Mouse (Mus musculus) limb, embryonic 14.5 days (tissue): ENCODE results near the gene Npr3. TPM values are rescaled to one million over a fixed set of nuclear protein-coding genes. Genes with fewer than 3 reads are reported as not detected.
"Not testable (repeated sequence)": the region's sequence is repeated elsewhere in the genome, so short reads cannot be mapped to it uniquely, and the experiment has no call there.

ENCODE experiments used
- ATAC-seq: fragments of 200-750 bp; cut with Nextera tagmentation; 2 replicates; pipeline ENCODE4 v1.8.0; 2017; ENCODE audit warnings: low read depth, moderate number of reproducible peaks, moderate TSS enrichment; ENCODE audit not compliant: low FRiP score
- DNase-seq: peaks from one replicate; pipeline ENCODE4 v3.0.0-alpha.2; 2015; ENCODE audit warnings: low spot score
- H3K27ac ChIP-seq: fragments of 300-500 bp; sonication (generic); replicated peaks from 2 replicates; pipeline ENCODE4 v1.5.1; 2014; ENCODE audit warnings: low read depth, mild to moderate bottlenecking, low read length, moderate library complexity, mixed read lengths
- H3K27me3 ChIP-seq: fragments of 300-500 bp; sonication (generic); 2 replicates; pipeline ENCODE4 v1.6.1; 2014; ENCODE audit warnings: low read length, mixed read lengths; ENCODE audit not compliant: control insufficient read depth, insufficient read depth
- H3K36me3 ChIP-seq: fragments of 300-500 bp; sonication (generic); 2 replicates; pipeline ENCODE4 v1.6.1; 2014; ENCODE audit warnings: mild to moderate bottlenecking, low read length, moderate library complexity, mixed read lengths; ENCODE audit not compliant: control insufficient read depth, insufficient read depth
- H3K4me1 ChIP-seq: fragments of 300-500 bp; sonication (generic); 2 replicates; pipeline ENCODE4 v1.6.1; 2014; ENCODE audit warnings: antibody characterized with exemption, low read length, mixed read lengths; ENCODE audit not compliant: control insufficient read depth, insufficient read depth
- H3K4me2 ChIP-seq: fragments of 300-500 bp; sonication (generic); replicated peaks from 2 replicates; pipeline ENCODE4 v1.6.1; 2014; ENCODE audit warnings: low read depth, mild to moderate bottlenecking, low read length, moderate library complexity; ENCODE audit not compliant: severe bottlenecking
- H3K4me3 ChIP-seq: fragments of 300-500 bp; sonication (generic); replicated peaks from 2 replicates; pipeline ENCODE4 v1.5.1; 2014; ENCODE audit warnings: low read length
- H3K9ac ChIP-seq: fragments of 300-500 bp; sonication (generic); 2 replicates; pipeline ENCODE4 v1.6.1; 2014; ENCODE audit warnings: mild to moderate bottlenecking, low read depth, low read length, moderate library complexity; ENCODE audit not compliant: severe bottlenecking
- H3K9me3 ChIP-seq: fragments of 300-500 bp; sonication (generic); 2 replicates; pipeline ENCODE4 v1.6.1; 2016; ENCODE audit warnings: low read length; ENCODE audit not compliant: control insufficient read depth
- POLR2A ChIP-seq: fragments of 200-500 bp; IDR thresholded peaks from 2 replicates; pipeline ENCODE4 v1.8.0; 2012; ENCODE audit warnings: inconsistent platforms, mild to moderate bottlenecking, moderate library complexity, borderline replicate concordance; ENCODE audit not compliant: insufficient read depth, insufficient read length; ENCODE audit errors: extremely low read depth
- WGBS: fragments of 180-500 bp; shearing (Covaris S2); extraction: QIAGEN DNeasy Blood & Tissue Kit; methylation state at CpG from one replicate; pipeline ENCODE4 v1.1.7; 2014; 5-methylcytosine and 5-hydroxymethylcytosine counted together
- polyA plus RNA-seq, 2 experiments: library from polyadenylated mRNA; depleted of rRNA in 1 of 2; stranded (reverse) in 1 of 2; unstranded in 1 of 2; fragments of >200 nt; fragmentation: Nextera tagmentation in 1 of 2; extraction: Ambion mirVana in 1 of 2; gene quantifications; 2 replicates each; pipeline versions ENCODE4 v1.2.1 to v1.2.3; 2012 to 2014

Gene Npr3
- polyA plus RNA-seq, 2 experiments, result 6.9 to 10.9 TPM

- Histone ChIP-seq H3K4me1 (no peaks in the 10 kb centered on the region), H3K4me3 (no peak overlapping the region), H3K4me2 (no peak overlapping the region), H3K9ac (no peak overlapping the region), H3K27ac (no peak overlapping the region), H3K27me3 (no peaks in the 10 kb centered on the region), H3K36me3 (peaks cover 3% of the 10 kb centered on the region; the same call in 1 of the 2 replicates), H3K9me3 (no peaks in the 10 kb centered on the region)
- DNase-seq, result no peak
- WGBS, result 95% methylated on average over 6 of the region's 6 CpGs
- no peak for ATAC-seq
- TF ChIP-seq POLR2A, result no peak
Observed at GRCm38 (mm10) chr15:11858411-11858810, 48.7 kb downstream of the Npr3 start.

DNA sequence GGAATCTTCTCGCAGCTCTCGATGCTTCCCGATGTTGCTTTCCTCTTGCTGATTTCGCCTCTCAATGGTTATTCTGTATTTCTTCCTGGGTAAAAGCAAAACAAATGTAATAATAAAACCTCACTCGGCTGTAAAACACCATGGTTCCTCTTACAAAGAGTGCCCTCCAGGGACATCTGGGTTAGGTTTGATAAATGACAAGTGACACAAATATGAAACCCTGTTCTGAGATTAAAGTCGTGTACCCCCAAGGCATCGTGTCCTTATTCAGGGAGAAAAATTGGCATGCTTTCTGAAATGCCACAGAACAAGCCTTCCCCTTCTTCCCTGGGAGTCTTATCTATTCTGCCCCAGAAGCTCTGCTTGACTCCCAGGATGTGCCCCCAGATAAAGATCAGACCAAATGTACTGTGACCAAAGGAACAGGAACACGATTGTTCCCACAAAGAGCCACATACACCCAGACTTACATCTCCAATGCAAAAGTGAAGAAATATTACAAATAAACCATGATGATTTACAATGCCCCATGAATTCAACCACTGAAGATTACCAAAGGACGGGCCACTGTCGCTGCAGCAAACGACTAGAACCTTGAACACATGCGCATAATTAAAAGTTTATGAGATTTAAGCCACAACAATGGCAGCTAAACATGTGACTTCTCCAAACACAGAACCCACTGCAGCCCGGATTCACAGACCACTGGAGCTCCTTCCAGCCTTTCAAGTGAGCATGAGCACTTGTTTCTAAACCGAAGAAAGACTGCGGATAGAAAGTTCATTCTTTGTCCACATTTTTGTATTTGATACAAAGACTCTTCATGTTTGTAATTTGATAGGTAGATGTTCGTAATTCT, 61.7 kb downstream of the Npr3 start:
- no peak for DNase-seq
- 53% methylated on average over 16 of the region's 16 CpGs for WGBS
- Histone ChIP-seq H3K27me3 (no peaks in the 10 kb centered on the region), H3K9me3 (no peaks in the 10 kb centered on the region), H3K4me2 (no peak overlapping the region), H3K27ac (no peak overlapping the region), H3K4me1 (no peaks in the 10 kb centered on the region), H3K9ac (no peak overlapping the region), H3K36me3 (no peaks in the 10 kb centered on the region), H3K4me3 (no peak overlapping the region)
- no peak for TF ChIP-seq POLR2A
- ATAC-seq, result no peak

GRCm38 (mm10) chr15:11844115-11844514, 63.0 kb downstream of the Npr3 start:
- no peak overlapping the region for H3K9ac ChIP-seq
- H3K36me3 ChIP-seq, result no peaks in the 10 kb centered on the region
- no peak for TF ChIP-seq POLR2A
- DNase-seq (no peak), ATAC-seq (no peak)
- H3K27me3 ChIP-seq, result no peaks in the 10 kb centered on the region
- WGBS, result 75% methylated on average over 6 of the region's 6 CpGs
- no peaks in the 10 kb centered on the region for H3K9me3 ChIP-seq
- H3K4me3 ChIP-seq, result no peak overlapping the region
- no peak overlapping the region for H3K27ac ChIP-seq
- H3K4me1 ChIP-seq, result no peaks in the 10 kb centered on the region
- no peak overlapping the region for H3K4me2 ChIP-seq

DNA sequence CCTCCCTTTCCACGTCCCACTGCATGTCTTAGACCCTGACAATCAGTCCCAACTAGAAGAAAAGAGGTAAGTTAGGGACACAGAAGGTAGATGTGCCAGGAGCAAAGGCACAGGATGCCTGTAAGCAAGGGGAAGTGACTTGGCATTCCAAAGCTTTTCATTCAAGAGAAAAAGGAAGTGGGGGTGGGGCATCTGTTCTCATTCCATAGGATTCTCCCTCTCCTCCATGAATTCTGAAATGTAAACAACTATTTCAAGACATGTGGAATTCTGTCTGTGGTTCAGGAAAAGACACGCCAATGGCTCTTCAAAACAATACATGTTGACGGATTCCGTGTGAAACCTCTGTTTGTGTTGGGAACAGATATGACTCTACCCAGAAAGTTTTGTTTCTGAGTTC, 65.3 kb downstream of the Npr3 start:
- ATAC-seq (no peak), DNase-seq (no peak)
- Histone ChIP-seq H3K4me1 (no peaks in the 10 kb centered on the region), H3K9me3 (no peaks in the 10 kb centered on the region), H3K27ac (no peak overlapping the region), H3K36me3 (no peaks in the 10 kb centered on the region), H3K9ac (no peak overlapping the region), H3K4me3 (no peak overlapping the region), H3K4me2 (no peak overlapping the region), H3K27me3 (no peaks in the 10 kb centered on the region)
- no peak for TF ChIP-seq POLR2A
- 76% methylated on average over 4 of the region's 4 CpGs for WGBS

- Histone ChIP-seq H3K4me3 (no peak overlapping the region), H3K27me3 (no peaks in the 10 kb centered on the region), H3K4me1 (no peaks in the 10 kb centered on the region), H3K36me3 (no peaks in the 10 kb centered on the region), H3K27ac (no peak overlapping the region), H3K9me3 (no peaks in the 10 kb centered on the region), H3K4me2 (no peak overlapping the region), H3K9ac (no peak overlapping the region)
- ATAC-seq (peak; percentile 60; the same call in 1 of the 2 replicates), DNase-seq (no peak)
- WGBS, result 63% methylated on average over 1 of the region's 1 CpGs
- no peak for TF ChIP-seq POLR2A
Observed at GRCm38 (mm10) chr15:11835913-11836312, 71.2 kb downstream of the Npr3 start.

DNA sequence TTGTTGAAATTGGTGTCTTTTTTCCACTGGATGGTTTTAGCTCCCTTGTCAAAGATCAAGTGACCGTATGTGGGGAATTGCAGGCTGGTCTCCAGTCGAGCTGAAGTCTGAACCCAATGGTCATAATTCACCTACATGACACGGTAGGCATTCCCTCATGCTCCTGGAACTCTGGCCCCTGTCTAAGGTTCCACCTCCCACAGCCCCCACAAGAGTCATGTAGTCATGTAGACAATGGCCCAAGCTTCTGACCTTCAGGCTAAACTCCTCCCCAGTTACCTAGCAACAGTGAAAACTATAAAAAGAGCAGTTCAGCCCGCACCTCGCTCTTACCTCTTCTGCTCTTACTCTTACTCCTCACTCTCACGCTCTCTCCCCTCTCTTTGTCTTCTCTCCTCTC, 84.7 kb downstream of the Npr3 start:
- H3K27ac ChIP-seq, H3K4me3 ChIP-seq, H3K36me3 ChIP-seq, ATAC-seq, H3K4me1 ChIP-seq, H3K27me3 ChIP-seq, H3K9me3 ChIP-seq, H3K9ac ChIP-seq, DNase-seq, H3K4me2 ChIP-seq: not testable (repeated sequence)
- 63% methylated on average over 6 of the region's 6 CpGs for WGBS
